ENCODE assay signal across 8 mouse cellular contexts in genomic region chr14:31954945-31955344, GRCm38 (mm10).
DNase-seq lines count a peak whose midpoint lies in the region; ATAC-seq lines count a peak whose summit lies in the region.

No protein-coding gene starts in this region.

- peak; percentile 86 for DNase-seq in MN1 (ENCODE audit: low spot score)
- peak; percentile 68 for DNase-seq in c-Kit-positive CD71-positive TER-119-positive erythroid progenitor cells, embryonic 14.5 days (ENCODE audit: low spot score)
- DNase-seq in layer of hippocampus, postnatal 14 days (ENCODE audit: low spot score in 2 of 2), result peak; percentile 81 to 91
- DNase-seq in lung, postnatal 36 days, result peak; percentile 95
- peak; percentile 76 for DNase-seq in retina, postnatal 7 days (ENCODE audit: low read depth, low spot score)
- peak; percentile 86 for DNase-seq in thymus, postnatal 4 days

- WGBS in forebrain, embryonic 13.5 days, result 2% methylated on average over 4 of the region's 4 CpGs

- H3K27me3 ChIP-seq in forebrain, embryonic 13.5 days, result no peaks in the 10 kb centered on the region

- H3K27ac ChIP-seq in forebrain, embryonic 13.5 days, result no peak overlapping the region

- H3K4me3 ChIP-seq in forebrain, embryonic 13.5 days, result no peak overlapping the region

- H3K9ac ChIP-seq in forebrain, embryonic 13.5 days, result no peak overlapping the region

- ATAC-seq in forebrain, embryonic 13.5 days, result peak; percentile 82
- peak; percentile 80 to 88 for ATAC-seq in hematopoietic stem cell, adult 5-6 weeks (replicated peaks in 1 of 2; ENCODE audit: insufficient read depth in 1 of 2, low FRiP score in 2 of 2, low TSS enrichment in 1 of 2, low read depth in 1 of 2, poor library complexity in 2 of 2, severe bottlenecking in 2 of 2)

- no peaks in the 10 kb centered on the region for H3K9me3 ChIP-seq in forebrain, embryonic 13.5 days (replicated peaks)

- H3K4me2 ChIP-seq in forebrain, embryonic 13.5 days, result no peak overlapping the region

- H3K36me3 ChIP-seq in forebrain, embryonic 13.5 days (ENCODE audit: poor library complexity, severe bottlenecking), result no peaks in the 10 kb centered on the region

- H3K4me1 ChIP-seq in forebrain, embryonic 13.5 days, result no peaks in the 10 kb centered on the region
